Mouse (Mus musculus) forebrain, embryonic 11.5 days (tissue): ENCODE measurements at regions not wholly inside any gene's neighbourhood (a gene's known extent, or its start where the extent isn't known, plus 50 kb on each side); places are given as distances from the start of the nearest gene placed in this dataset.

Source experiments
- ATAC-seq: fragments of 200-750 bp; cut with Nextera tagmentation; replicated peaks from 2 replicates; pipeline ENCODE4 v1.8.0; 2017; ENCODE audit warnings: moderate TSS enrichment; ENCODE audit not compliant: low FRiP score
- DNase-seq: peaks from one replicate; pipeline ENCODE4 v3.0.0-alpha.2; 2017; ENCODE audit warnings: low spot score
- H3K27ac ChIP-seq: fragments of 300-500 bp; sonication (generic); 2 replicates; pipeline ENCODE4 v1.5.1; 2014; ENCODE audit warnings: low read depth, low read length
- H3K27me3 ChIP-seq: fragments of 300-500 bp; sonication (generic); 2 replicates; pipeline ENCODE4 v1.6.1; 2014; ENCODE audit warnings: mild to moderate bottlenecking, low read length, mixed read lengths; ENCODE audit not compliant: control insufficient read depth, insufficient read depth
- H3K36me3 ChIP-seq: fragments of 300-500 bp; sonication (generic); 2 replicates; pipeline ENCODE4 v1.6.1; 2014; ENCODE audit warnings: mild to moderate bottlenecking, low read length, moderate library complexity, mixed read lengths; ENCODE audit not compliant: control insufficient read depth, insufficient read depth
- H3K4me1 ChIP-seq: fragments of 300-500 bp; sonication (generic); replicated peaks from 2 replicates; pipeline ENCODE4 v1.6.1; 2014; ENCODE audit warnings: low read length, mixed read lengths; ENCODE audit not compliant: control insufficient read depth, insufficient read depth
- H3K4me2 ChIP-seq: fragments of 300-500 bp; sonication (generic); 2 replicates; pipeline ENCODE4 v1.6.1; 2014; ENCODE audit warnings: low read depth, mild to moderate bottlenecking, low read length, moderate library complexity, mixed read lengths; ENCODE audit not compliant: severe bottlenecking
- H3K4me3 ChIP-seq: fragments of 300-500 bp; sonication (generic); 2 replicates; pipeline ENCODE4 v1.5.1; 2014; ENCODE audit warnings: low read depth, low read length
- H3K9ac ChIP-seq: fragments of 300-500 bp; sonication (generic); 2 replicates; pipeline ENCODE4 v1.6.1; 2014; ENCODE audit warnings: low read length
- H3K9me3 ChIP-seq: fragments of 300-500 bp; sonication (generic); 2 replicates; pipeline ENCODE4 v1.6.1; 2016; ENCODE audit warnings: low read length, mixed read lengths; ENCODE audit not compliant: control insufficient read depth
- WGBS: fragments of 180-500 bp; shearing (Covaris S2); extraction: QIAGEN DNeasy Blood & Tissue Kit; methylation state at CpG from one replicate; pipeline ENCODE4 v1.1.7; 2014; 5-methylcytosine and 5-hydroxymethylcytosine counted together

DNA sequence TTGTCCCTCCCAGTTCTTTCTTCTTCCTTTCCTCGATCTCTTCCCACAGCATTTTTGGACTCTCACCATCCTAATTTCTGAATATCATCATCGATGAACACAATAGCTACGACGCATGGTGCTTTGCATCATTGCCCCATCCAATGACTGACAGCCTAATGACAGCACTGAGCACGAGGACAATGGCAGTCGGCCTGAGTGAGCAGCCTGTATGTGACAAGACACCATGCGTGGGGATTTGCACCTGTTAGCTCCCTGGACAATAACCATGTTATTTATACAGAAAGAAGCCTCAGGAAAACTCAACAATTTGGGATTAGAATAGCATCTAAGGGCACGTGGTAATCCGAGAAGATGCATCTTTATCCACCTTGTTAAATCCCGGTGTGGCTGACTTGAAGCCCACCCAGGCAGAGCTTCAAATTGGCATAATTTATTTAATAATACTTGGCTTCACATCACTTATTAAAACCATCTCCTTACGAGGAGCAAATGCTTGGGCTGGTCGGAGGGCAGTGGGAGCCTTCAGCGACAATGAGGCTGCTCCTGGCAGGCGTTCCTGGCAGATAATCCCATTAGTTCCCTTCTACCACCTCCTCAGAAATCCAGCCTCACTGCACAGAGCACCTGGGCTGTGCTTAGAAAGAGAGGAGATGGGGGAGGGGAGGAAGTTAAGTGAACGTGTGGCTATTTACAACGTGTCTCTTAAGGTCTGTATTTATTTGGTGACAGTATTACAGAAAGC is 85.4 kb downstream of the Cxcl12 start:
- no peak overlapping the region for H3K4me3 ChIP-seq
- 19% methylated on average over 16 of the region's 16 CpGs for WGBS
- H3K27me3 ChIP-seq: no peaks in the 10 kb centered on the region
- H3K9ac ChIP-seq: no peak overlapping the region
- no peaks in the 10 kb centered on the region for H3K9me3 ChIP-seq
- H3K4me2 ChIP-seq: no peak overlapping the region
- H3K27ac ChIP-seq: no peak overlapping the region
- no peaks in the 10 kb centered on the region for H3K4me1 ChIP-seq
- DNase-seq (no peak), ATAC-seq (peak; percentile 69)
- no peaks in the 10 kb centered on the region for H3K36me3 ChIP-seq

DNA sequence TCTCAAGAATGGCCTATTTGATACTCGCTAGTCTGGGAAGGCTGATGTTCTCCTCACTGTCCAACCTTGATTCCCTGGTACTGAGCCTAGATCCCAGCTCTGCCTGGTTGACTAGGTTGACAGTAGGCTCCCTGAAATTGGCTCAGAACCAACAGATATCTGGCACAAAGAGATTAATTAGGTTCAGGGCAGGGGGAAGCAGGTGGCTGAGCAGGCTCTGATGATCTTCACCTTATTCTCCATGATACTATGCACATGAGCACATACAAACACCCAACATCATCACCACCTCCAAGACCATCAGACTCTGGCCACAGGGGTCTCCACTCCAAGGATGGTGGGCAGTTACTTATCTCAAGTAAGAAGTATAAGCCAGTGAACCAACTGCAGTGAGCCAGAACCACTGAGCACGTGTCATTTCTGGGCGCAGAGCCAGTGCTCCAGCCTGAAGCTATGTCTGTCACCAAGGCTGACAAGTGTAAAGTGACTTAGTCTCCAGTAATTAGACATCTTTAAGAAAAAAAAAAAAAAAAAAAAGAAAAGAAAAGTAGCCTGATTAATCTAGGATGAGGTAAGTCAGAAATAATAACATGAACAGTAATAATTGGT is 86.4 kb downstream of the Cxcl12 start:
- no peaks in the 10 kb centered on the region for H3K27me3 ChIP-seq
- no peaks in the 10 kb centered on the region for H3K4me1 ChIP-seq
- H3K4me3 ChIP-seq: no peak overlapping the region
- peak; percentile 60 for DNase-seq
- H3K9ac ChIP-seq: no peak overlapping the region
- ATAC-seq: peak; percentile 33; the same call in 1 of the 2 replicates
- no peaks in the 10 kb centered on the region for H3K9me3 ChIP-seq
- 73% methylated on average over 3 of the region's 3 CpGs for WGBS
- no peak overlapping the region for H3K4me2 ChIP-seq
- H3K27ac ChIP-seq: no peak overlapping the region
- no peaks in the 10 kb centered on the region for H3K36me3 ChIP-seq

DNA sequence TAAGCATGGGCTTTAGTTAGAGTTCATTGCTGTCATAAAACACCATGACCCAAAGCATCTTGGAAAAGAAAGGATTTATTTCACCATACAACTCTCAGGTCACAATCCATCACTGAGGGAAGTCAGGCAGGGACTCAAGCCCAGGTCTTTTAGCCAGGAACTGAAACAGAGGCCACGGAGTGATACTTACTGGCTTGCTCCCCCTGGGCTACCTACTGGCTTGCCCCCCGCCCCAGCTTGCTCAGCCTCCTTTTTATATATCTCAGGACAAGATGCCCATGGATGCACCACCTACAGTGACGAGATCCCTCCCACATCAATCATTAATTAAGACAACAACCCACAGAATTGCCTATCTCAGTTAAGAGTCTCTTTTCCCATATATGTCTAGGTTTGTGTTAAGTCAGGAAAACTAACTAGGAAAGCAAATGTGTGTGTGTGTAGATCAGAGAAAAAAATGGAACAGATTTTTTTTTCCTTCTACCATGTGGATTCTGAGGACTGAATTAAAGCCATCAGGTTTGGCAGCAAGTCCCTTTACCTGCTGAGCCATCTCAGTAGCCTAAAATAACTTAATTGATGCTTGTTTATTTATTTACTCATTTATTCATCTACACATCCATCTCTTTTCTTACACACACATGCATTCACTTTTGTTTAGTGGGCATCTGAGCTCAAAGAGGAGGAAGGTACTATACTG is 87.2 kb downstream of the Cxcl12 start:
- Histone ChIP-seq H3K27me3 (no peaks in the 10 kb centered on the region), H3K9me3 (no peaks in the 10 kb centered on the region), H3K27ac (no peak overlapping the region), H3K4me3 (no peak overlapping the region), H3K36me3 (no peaks in the 10 kb centered on the region), H3K4me2 (no peak overlapping the region), H3K4me1 (no peaks in the 10 kb centered on the region), H3K9ac (no peak overlapping the region)
- 71% methylated on average over 3 of the region's 3 CpGs for WGBS
- DNase-seq: no peak
- ATAC-seq: no peak

DNA sequence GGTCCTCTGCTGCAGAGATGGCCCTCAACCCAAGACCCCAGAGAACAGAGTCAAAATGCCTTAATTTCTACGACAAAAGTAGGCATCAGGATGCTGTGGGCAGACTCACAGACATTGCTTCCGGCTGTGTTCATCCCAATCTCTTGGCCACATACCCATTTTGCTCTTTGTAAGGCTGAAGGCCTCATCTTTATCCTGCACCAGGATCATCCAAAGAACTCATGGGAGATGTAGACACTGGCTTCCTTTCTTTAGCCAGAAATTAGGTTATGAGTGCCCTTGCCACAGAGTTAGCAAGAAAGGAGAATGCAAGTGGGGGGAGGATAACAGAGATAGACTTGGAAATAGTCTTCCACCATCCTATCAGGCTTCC is 87.8 kb downstream of the Cxcl12 start:
- Histone ChIP-seq H3K9me3 (no peaks in the 10 kb centered on the region), H3K27ac (no peak overlapping the region), H3K4me1 (no peaks in the 10 kb centered on the region), H3K36me3 (no peaks in the 10 kb centered on the region), H3K9ac (no peak overlapping the region), H3K4me2 (no peak overlapping the region), H3K4me3 (no peak overlapping the region), H3K27me3 (no peaks in the 10 kb centered on the region)
- ATAC-seq: no peak
- WGBS: 90% methylated on average over 2 of the region's 2 CpGs
- DNase-seq: no peak

GRCm38 (mm10) chr6:117257591-117257990 is 89.3 kb downstream of the Cxcl12 start:
- Histone ChIP-seq H3K27me3 (no peaks in the 10 kb centered on the region), H3K36me3 (no peaks in the 10 kb centered on the region), H3K9me3 (no peaks in the 10 kb centered on the region), H3K4me1 (no peaks in the 10 kb centered on the region), H3K4me2 (no peak overlapping the region), H3K27ac (no peak overlapping the region), H3K4me3 (no peak overlapping the region), H3K9ac (no peak overlapping the region)
- DNase-seq (no peak), ATAC-seq (no peak)
- WGBS: 89% methylated on average over 4 of the region's 4 CpGs

GRCm38 (mm10) chr6:117267906-117268305 is 99.6 kb downstream of the Cxcl12 start:
- no peak overlapping the region for H3K4me2 ChIP-seq
- H3K9ac ChIP-seq: no peak overlapping the region
- no peaks in the 10 kb centered on the region for H3K36me3 ChIP-seq
- no peaks in the 10 kb centered on the region for H3K27me3 ChIP-seq
- DNase-seq: no peak
- WGBS: 76% methylated on average over 1 of the region's 1 CpGs
- H3K27ac ChIP-seq: no peak overlapping the region
- no peaks in the 10 kb centered on the region for H3K9me3 ChIP-seq
- no peak overlapping the region for H3K4me3 ChIP-seq
- ATAC-seq: no peak
- no peaks in the 10 kb centered on the region for H3K4me1 ChIP-seq

DNA sequence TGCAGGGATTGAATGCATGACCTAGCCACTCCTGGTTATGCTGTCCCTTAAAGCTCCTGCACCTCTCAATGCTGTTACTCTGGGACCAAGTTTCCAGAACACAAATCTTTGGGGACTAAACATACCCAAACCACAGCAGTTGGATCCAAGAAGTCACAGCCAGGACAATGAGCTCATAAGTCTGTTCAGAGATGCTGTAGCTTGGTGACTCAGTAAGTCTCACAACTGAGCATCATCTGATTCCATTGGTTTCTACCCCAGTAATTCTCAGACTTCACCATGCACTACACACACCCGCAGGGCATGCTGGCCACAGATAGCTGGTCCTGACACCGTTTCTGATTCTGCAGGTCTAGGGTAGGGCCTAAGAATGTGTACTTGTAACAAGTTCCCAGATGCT is 100.0 kb downstream of the Cxcl12 start:
- no peak overlapping the region for H3K9ac ChIP-seq
- no peak overlapping the region for H3K4me2 ChIP-seq
- no peak overlapping the region for H3K27ac ChIP-seq
- no peaks in the 10 kb centered on the region for H3K36me3 ChIP-seq
- ATAC-seq (no peak), DNase-seq (no peak)
- no peak overlapping the region for H3K4me3 ChIP-seq
- no peaks in the 10 kb centered on the region for H3K4me1 ChIP-seq
- no peaks in the 10 kb centered on the region for H3K27me3 ChIP-seq
- no peaks in the 10 kb centered on the region for H3K9me3 ChIP-seq
- WGBS: 87% methylated on average over 2 of the region's 2 CpGs

GRCm38 (mm10) chr6:117270261-117270660 is 101.9 kb downstream of the Cxcl12 start:
- H3K27ac ChIP-seq: no peak overlapping the region
- no peak for ATAC-seq
- no peak for DNase-seq

More at GRCm38 (mm10) chr6:117270261-117270660, 101.9 kb downstream of the Cxcl12 start:
- Histone ChIP-seq H3K9ac (no peak overlapping the region), H3K9me3 (no peaks in the 10 kb centered on the region), H3K4me2 (no peak overlapping the region), H3K4me3 (no peak overlapping the region), H3K4me1 (no peaks in the 10 kb centered on the region), H3K36me3 (no peaks in the 10 kb centered on the region), H3K27me3 (no peaks in the 10 kb centered on the region)
- 86% methylated on average over 3 of the region's 3 CpGs for WGBS
